Mouse (Mus musculus): Measurements from ENCODE around the gene Chid1.

Gene Chid1

DNA sequence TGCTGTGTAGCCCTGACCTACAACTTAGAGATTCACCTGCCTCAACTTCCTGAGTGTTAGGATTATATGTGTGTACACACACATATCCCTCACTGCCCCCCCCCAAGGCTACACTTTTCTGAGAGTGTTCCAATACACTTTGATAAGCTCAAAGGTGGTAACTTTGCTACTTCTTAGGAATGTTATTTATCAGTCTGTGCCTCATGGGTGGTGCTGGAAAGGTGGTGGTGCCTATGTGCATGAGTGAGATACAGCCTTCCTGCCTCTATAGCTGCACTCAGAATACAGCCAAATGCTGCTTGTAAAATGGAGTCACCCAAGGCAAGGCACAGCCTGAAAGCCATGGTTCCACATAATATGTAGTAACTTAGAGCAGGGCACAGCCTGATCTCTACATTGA, 19.3 kb upstream of the Chid1 start:
- no peak for DNase-seq (ENCODE audit: low read depth)

DNA sequence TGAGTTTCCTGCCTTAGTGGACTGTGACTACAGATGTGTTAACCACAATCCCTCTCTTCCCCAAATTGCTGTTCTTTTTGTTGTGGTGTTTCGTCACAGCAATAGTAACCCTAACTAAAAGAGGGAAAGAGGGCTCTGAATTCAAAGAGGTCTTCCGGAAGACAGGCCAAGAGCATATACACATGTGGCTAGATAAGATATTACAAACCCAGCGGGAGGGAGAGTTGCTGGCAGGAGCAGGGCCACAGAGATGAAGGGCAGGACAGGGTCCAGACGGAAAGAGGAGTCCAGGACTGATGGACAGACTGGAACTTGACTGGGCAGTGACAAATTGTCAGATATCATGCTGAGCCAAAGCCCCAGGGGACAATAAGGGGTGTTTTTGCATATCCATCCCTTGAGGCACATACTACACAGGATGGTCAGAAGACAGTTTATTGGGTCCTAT, 18.7 kb upstream of the Chid1 start:
- no peak for DNase-seq (ENCODE audit: low read depth)

DNA sequence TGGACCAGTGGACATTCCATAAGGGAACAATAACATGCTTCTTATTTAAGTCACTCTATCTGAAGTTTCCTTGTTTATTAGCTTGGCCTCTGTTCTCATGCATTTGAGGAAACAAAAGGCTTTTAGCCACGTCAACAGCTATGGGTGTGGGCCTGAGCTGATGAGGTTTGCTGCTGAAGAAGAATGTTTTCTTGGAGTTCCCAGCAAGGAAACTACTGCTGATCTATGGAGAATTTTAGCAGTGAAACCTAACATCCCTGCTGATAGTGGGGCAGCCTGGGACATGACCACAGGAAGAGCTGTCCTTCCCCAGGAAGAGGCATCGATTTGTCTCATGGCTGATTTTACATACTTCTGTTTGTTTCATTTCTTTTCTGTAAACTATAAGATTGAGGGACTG, 10.8 kb upstream of the Chid1 start:
- no peak for DNase-seq (ENCODE audit: low read depth)

DNA sequence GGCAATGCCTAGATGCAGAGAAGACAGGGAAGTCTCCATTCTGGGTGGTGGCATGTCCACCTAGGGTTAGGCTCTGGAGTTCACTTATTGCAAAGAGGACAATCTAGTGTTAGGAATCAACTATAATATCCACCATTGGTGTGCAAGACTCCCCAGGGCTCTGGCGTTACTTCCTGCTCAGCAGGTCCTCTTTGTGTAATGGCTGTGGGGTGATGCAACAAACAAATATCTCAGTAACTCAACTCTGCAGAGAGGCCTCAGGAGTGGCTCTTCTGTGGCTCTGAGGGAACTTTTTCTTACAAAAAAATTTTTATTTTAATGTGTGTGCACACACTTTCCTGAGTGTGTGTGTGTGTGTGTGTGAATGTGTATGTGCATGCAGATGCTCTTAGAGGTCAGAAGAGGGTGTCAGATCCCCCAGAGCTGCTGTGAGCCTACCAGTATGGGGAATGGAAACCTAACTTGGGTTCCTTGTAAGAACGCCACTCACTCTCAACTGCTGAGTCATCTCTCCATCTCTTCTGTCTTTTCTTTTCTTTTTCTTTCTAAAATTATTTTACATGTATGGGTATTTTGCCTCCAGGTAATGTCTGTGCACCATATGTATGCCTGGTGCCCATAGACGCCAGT, 9.9 kb upstream of the Chid1 start:
- no peak for DNase-seq (ENCODE audit: low read depth)

DNA sequence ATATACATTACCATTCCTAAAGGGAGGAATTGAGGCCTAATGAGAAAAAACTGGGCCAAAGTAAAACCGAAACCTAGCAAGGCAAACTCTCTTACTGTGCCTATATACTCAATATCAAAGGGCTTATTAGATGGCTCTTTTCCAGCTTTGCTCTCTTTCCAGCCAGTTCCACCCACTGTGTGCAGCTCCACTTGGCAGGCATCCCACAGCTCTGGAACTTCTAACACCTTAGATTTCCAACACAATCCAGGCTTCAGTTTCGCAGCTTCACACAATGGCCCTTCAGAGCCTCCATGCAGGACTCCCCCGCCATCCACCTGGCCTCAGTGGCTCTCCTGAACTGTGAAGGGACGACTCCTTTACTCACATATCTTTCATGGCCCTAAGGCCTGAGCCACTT, 5.0 kb upstream of the Chid1 start:
- no peak for DNase-seq (ENCODE audit: low read depth)

DNA sequence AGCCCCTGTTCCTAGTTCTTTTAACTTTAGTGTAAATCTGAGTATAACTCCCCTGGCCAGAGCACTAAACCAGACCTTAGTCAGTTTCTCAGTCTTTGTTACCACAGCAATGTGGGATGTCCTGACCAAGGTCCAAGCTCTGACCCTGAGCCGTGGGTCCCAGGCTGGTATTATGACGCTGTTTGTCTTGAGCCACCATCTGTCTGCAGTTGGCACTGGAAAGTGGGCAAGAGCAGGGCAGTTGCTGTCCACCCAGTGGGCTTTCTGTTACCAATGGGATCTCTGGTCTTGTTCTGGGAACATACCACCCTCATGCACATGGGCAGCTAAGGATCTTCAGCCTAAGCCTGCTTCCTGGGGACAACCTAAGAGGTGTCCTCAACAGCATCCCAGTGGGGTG, 2.9 kb upstream of the Chid1 start:
- DNase-seq (ENCODE audit: low read depth) = no peak

DNA sequence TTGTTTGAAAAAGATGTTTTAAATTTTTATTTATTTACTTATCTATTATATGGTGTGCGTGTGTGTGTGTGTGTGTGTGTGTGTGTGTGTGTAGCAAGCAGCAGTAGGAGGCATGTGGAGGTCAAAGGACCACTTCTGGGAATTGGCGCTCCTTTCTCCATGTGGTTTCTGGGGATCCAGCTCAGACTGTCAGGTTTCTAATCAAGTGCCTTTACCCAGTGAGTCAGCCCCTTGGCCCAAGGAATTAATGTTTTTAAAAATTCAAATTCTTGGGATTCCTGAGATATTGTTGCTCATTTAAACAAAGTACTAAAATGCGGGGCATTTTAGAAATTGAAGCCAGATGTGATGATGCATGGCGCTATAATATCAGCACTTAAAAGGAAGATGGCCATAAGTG, 2.0 kb upstream of the Chid1 start:
- no peak for DNase-seq (ENCODE audit: low read depth)

DNA sequence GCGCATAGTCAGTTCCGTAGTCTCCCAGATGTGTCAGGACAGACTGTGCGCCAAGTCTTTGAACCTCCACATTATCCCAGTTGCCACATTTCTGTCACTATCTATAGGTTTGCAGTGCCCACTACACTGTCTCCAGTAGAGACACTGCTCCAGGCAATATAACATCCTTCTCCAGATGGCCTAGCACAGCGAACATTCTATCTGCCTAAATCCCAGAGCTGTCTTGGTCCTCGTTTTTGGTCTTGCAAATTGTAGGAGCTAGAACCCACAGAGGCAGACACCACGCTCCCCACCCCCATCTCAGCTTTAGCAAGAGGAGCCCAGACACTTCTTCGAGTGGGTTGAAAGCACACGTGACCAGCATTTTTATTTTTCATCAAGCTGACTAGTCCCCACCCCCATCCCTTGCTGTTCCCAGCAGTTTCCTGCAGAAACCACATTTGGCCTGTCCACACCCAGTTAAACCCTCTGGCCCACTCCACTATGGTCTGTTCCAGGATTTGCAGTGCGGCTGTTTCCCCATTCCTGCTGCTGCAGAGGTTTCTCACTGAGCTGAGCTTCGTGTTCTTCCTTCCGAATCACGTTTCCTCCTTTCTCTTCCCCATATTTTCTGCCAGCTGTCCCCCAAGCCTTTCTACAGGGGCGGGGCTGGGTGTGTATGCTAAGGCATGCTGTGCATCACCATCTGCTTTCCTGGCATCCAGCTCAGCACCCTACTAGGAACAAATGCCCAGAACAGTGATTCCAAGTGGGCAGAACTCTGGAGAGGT, 840 bp upstream of the Chid1 start:
- no peak for DNase-seq (ENCODE audit: low read depth)

DNA sequence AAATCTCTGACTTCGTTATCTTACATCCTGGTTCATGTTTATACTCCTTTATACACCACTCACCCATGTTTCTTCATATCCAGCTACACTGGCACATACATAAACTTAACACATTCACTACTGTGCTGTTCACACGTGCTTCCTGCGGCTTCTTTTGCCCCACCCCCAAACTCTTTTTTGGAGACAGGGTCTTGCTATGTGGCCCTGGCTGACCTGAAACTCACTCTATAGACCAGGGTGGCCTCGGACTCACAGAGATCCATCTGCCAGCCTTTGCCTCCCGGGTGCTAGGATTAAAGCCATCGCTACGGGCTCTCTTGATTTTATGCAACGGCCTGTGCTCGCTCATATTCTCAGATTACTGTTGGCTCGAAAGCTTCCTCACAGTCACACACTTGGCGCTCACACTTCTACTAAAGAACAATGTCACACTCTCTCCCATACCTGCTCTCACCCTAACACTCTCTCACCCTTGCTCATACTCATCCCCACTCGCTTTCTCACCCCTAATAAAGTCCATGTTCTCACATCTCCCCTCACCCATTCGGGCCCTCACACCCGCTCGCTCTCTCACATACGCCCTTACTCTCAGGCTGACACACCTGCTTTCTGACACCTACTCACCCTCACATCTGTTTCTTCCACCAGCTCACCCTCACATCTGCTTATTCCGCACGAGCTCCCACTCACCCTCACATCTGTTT, 653 bp downstream of the Chid1 start:
- DNase-seq (ENCODE audit: low read depth) = peak; percentile 26

DNA sequence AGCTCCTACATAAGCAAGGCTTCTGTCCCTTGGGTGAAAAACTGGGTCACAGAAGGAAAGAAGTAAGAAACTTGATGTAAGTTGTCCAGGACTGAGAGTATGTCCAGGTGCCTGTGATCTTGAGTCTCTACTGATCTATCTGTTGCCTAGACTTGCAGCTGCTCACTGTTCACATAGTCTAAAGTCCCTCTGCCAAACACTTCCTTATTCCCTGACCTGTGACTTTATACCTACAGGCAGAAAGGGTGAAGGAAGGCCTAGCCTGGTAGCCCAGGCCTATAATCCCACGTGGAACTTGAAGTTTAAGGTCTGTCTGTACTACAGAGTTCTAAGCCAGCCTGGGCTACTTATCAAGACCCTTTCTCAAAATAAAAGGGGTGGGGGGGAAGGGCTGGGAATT, 4.1 kb downstream of the Chid1 start:
- no peak for DNase-seq (ENCODE audit: low read depth)

DNA sequence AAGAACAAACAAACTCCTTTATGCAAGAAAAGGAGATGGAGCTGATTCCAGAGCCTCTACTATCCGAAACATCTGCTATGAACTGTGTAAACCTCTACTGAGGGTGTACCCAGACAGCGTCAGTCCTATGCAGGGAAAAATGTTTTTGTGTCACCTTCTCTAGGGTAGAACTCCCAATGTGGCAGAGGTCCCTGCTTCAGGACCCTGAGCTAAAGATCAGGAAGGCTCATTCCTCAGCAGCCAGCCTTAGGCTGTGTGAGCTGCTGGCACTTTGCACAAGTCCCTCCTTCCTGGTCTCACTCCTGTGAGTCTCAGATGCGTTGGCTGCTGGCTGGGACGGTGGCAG, 14.1 kb downstream of the Chid1 start:
- DNase-seq (ENCODE audit: low read depth) = no peak

DNA sequence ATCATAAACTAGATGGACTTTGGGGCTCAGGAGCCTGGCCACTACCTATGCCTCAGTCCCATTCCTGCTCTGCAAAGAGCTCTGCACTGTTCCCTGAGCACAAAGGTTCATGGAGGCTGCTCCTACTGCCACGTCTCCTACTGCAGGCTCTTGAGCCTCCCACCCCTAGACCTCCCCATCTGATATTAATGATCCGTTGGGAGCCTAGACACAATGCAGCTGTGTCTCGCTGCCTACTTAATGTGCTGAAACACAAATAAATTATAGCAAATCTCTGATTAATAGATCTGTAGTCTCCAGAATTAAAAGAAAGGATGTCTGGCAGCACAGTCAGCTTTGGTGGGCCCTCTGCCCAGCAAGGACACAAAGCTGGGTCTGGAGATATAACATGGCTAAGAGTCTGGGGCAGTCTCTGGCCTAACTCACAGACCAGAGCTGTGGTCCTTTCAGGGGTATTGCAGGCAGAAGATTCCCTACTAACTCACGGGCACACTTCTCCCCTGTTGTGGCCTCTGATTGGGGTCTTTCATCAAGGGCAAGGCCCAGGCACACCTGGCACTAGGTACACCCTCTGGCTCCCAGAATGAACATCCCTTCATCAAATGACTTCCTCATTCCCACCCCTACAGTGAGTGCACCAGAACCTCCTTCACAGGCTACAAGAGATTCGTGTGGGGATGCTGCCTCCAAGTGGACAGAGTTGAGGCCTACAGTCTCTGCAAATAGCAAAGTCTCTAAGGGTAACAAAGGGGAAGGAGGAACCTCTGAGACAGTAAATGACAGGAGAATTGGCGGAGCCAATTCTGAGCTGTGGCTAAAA, 14.7 kb downstream of the Chid1 start:
- peak; percentile 62 for DNase-seq (ENCODE audit: low read depth)

DNA sequence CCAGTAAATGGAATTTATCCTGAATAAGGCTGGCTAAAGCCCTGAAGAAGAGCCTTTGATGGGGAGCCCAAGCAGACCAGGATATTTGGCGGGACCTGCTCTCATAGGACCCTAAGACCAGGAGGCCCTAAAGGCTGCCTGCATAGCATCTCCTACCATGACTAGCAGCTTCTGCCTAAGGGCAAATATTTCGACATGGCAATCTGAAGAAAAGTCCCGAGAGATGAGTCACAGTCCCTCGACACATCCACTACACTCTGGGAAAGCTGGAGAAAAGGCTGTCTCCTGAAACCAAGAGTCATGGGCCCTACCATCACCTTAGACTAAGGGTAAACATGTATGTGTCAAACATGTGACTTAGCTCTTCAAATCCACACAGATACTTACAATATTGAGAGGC, 15.4 kb downstream of the Chid1 start:
- no peak for DNase-seq (ENCODE audit: low read depth)

GRCm38 (mm10) chr7:141523007-141523406, 16.6 kb downstream of the Chid1 start:
- DNase-seq (ENCODE audit: low read depth) = no peak

GRCm38 (mm10) chr7:141519795-141520194, 19.9 kb downstream of the Chid1 start:
- no peak for DNase-seq (ENCODE audit: low read depth)

GRCm38 (mm10) chr7:141518926-141519325, 20.7 kb downstream of the Chid1 start:
- no peak for DNase-seq (ENCODE audit: low read depth)

GRCm38 (mm10) chr7:141518296-141518695, 21.4 kb downstream of the Chid1 start:
- DNase-seq (ENCODE audit: low read depth) = no peak

DNA sequence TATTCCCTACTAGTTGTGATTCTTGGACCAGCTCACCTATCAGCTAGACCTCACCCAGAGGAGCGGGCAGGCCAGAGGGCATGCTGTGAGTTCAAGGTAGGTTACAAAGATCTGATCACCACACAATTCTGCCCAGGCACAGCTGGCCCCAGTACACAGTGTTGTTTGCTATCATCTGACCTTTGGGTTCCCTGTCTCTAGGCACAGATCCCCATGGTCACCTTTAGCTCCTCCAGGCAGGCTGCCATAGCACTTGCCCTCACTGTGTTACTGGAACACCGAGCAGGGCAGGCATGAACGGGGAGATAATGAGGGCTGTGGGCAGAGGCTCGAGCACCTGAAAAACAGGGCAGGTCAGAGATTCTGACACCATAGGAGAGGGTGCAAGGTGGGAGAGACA, 22.0 kb downstream of the Chid1 start:
- DNase-seq (ENCODE audit: low read depth) = no peak

GRCm38 (mm10) chr7:141510681-141511191, 28.9 kb downstream of the Chid1 start:
- DNase-seq (ENCODE audit: low read depth) = no peak

- no peak for DNase-seq (ENCODE audit: low read depth)
Measured at GRCm38 (mm10) chr7:141510196-141510595, 29.5 kb downstream of the Chid1 start.

- DNase-seq (ENCODE audit: low read depth) = no peak
Measured at GRCm38 (mm10) chr7:141508160-141508559, 31.5 kb downstream of the Chid1 start.

DNA sequence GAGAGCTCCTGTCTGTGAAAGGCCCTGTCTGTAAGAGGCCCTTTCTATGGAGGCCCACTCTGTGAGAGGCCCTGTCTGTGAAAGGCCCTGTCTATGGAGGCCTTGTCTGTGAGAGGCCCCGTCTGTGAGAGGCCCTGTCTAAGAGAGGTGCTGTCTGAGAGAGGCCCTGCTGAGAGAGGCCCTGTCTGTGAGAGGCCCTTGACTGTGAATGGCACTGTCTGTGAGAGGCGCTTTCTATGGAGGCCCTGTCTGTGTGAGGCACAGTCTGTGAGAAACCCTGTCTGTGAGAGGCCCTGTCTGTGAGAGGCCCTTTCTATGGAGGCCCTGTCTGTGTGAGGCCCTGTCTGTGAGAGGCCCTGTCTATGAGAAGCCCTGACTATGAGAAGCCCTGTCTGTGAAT, 33.4 kb downstream of the Chid1 start:
- no peak for DNase-seq (ENCODE audit: low read depth)

Measured in naive thymus-derived CD4-positive, alpha-beta T cell, adult 2 months (primary cell).